Mouse (Mus musculus): ENCODE results near the gene Rab3il1. TPM values are rescaled to one million over a fixed set of nuclear protein-coding genes. Genes with fewer than 3 reads are reported as not detected.

The Rab3il1 gene
- 3.8 and 4.0 TPM in 2 replicates for total RNA-seq (2012; rRNA removed)

DNA sequence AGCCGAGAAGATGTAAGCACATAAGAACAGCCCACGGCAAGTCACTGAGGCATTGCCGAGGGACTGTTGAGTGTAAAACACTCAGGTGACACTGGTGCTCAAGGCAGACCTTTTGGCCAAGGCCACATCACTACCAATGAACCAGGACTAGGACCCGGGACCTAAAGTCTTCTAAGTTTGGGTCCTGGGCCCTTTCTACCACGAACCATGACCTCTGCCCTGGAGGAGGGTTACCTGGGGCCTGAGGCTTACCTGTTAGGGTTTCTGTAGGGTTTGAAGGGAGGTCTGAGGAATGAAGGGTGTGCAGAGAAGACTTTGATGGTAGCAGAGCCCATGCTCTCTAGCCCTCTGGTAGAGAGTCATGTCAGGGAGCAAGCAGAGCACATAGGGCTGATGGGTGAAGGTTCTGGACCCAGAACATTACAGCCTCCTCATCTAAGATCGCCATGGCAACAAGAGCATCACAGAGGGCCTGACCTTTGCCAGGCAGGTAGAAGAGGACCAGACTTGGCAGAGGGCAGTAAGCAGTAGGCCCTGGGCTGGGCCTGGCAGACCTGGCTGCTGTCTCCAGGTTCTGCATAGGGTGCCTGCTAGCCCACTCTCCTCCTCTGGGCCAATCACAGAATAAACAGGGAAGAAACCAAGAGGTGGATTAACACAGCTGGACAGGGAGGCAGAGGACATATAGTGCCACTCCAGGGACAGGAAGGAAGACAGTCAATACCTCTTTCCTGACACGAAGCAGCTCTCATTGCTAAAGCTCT, at the start of gene Rab3il1, which contains the start of gene Best1:
TSS of gene Rab3il1 (plus strand) at position 464 of the 764 bp plus-strand sequence.
TSS of gene Best1 (minus strand) at position 428 of the 764 bp plus-strand sequence.
- Histone ChIP-seq H3K4me1 (ENCODE audit: control insufficient read depth in 2 of 2, insufficient read depth in 2 of 2, low read length in 2 of 2, poor library complexity in 1 of 2) (no peaks in the 10 kb centered on the region), H3K27ac (ENCODE audit: insufficient read depth, low read depth, low read length, poor library complexity, severe bottlenecking) (no peak within 1 kb of the TSS), H3K9me3 (ENCODE audit: control insufficient read depth, insufficient read depth, low read depth, low read length) (no peaks in the 10 kb centered on the region), H3K9ac (ENCODE audit: insufficient read depth, low read depth, low read length, poor library complexity, severe bottlenecking) (no peak within 1 kb of the TSS), H3K4me3 (ENCODE audit: insufficient read depth in 1 of 2, low read depth in 1 of 2, low read length in 2 of 2, poor library complexity in 1 of 2, severe bottlenecking in 1 of 2) (no peak within 1 kb of the TSS), H3K36me3 (ENCODE audit: control insufficient read depth, insufficient read depth, low read length, poor library complexity, severe bottlenecking) (no peaks in the 10 kb centered on the region)
- TF ChIP-seq HCFC1 (IDR thresholded peaks at IDR 0.05; ENCODE audit: borderline replicate concordance, insufficient read depth, low read length), result no peak
- no peak for TF ChIP-seq ZNF384 (IDR thresholded peaks at IDR 0.05; ENCODE audit: low read depth, low read length)
- no peak for TF ChIP-seq CHD2 (IDR thresholded peaks at IDR 0.05; ENCODE audit: low read depth, low read length)
- TF ChIP-seq ZC3H11A (IDR thresholded peaks at IDR 0.05; ENCODE audit: borderline replicate concordance, low read depth, low read length), result no peak
- TF ChIP-seq MAFK (IDR thresholded peaks at IDR 0.05; ENCODE audit: insufficient read depth, low read depth, low read length), result no peak
- in situ Hi-C loops (cut with MboI; ENCODE audit: low sequenced_read_pairs in 2 of 2, unreplicated experiment in 2 of 2), result loop anchor here in 1 of 2 experiments (5.0 kb wide), 1 partner anchor 36 kb away; no protein-coding TSS in a partner anchor
- DNase-seq (ENCODE audit: low read depth, low spot score), result no peak

DNA sequence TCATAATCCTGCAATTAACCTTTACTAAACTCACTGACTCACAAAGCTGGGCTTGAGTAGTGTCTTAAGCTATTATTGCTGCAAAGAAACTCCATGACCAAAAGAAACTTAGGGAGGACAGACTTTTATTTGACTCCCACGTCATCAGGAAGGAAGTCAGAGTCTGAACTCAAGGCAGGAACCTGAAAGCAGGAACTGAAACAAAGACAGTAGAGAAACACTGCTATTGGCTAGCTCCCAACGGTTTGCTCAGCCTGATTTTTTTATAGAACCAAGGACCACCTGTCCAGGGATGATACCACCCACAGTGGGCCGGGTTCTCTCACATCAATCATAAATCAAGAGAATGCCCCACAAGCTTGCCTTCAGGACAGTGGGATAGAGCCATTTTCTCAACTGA, 49.1 kb upstream of the Rab3il1 start:
- H3K27ac ChIP-seq (ENCODE audit: insufficient read depth, low read depth, low read length, poor library complexity, severe bottlenecking), result no peak overlapping the region
- TF ChIP-seq ZNF384 (IDR thresholded peaks at IDR 0.05; ENCODE audit: low read depth, low read length) (no peak), CHD2 (IDR thresholded peaks at IDR 0.05; ENCODE audit: low read depth, low read length) (no peak), HCFC1 (IDR thresholded peaks at IDR 0.05; ENCODE audit: borderline replicate concordance, insufficient read depth, low read length) (no peak), ZC3H11A (IDR thresholded peaks at IDR 0.05; ENCODE audit: borderline replicate concordance, low read depth, low read length) (no peak), MAFK (IDR thresholded peaks at IDR 0.05; ENCODE audit: insufficient read depth, low read depth, low read length) (no peak)
- H3K9me3 ChIP-seq (ENCODE audit: control insufficient read depth, insufficient read depth, low read depth, low read length), result no peaks in the 10 kb centered on the region
- DNase-seq (ENCODE audit: low read depth, low spot score), result no peak
- H3K36me3 ChIP-seq (ENCODE audit: control insufficient read depth, insufficient read depth, low read length, poor library complexity, severe bottlenecking), result no peaks in the 10 kb centered on the region
- no peaks in the 10 kb centered on the region for H3K4me1 ChIP-seq (ENCODE audit: control insufficient read depth in 2 of 2, insufficient read depth in 2 of 2, low read length in 2 of 2, poor library complexity in 1 of 2)
- in situ Hi-C loops (cut with MboI; ENCODE audit: low sequenced_read_pairs in 2 of 2, unreplicated experiment in 2 of 2), result no loop called here
- H3K4me3 ChIP-seq (ENCODE audit: insufficient read depth in 1 of 2, low read depth in 1 of 2, low read length in 2 of 2, poor library complexity in 1 of 2, severe bottlenecking in 1 of 2), result no peak overlapping the region
- no peak overlapping the region for H3K9ac ChIP-seq (ENCODE audit: insufficient read depth, low read depth, low read length, poor library complexity, severe bottlenecking)

GRCm38 (mm10) chr19:9952912-9953311, 48.6 kb upstream of the Rab3il1 start:
- Histone ChIP-seq H3K9ac (ENCODE audit: insufficient read depth, low read depth, low read length, poor library complexity, severe bottlenecking) (no peak overlapping the region), H3K9me3 (ENCODE audit: control insufficient read depth, insufficient read depth, low read depth, low read length) (no peaks in the 10 kb centered on the region), H3K36me3 (ENCODE audit: control insufficient read depth, insufficient read depth, low read length, poor library complexity, severe bottlenecking) (no peaks in the 10 kb centered on the region), H3K27ac (ENCODE audit: insufficient read depth, low read depth, low read length, poor library complexity, severe bottlenecking) (no peak overlapping the region), H3K4me1 (ENCODE audit: control insufficient read depth in 2 of 2, insufficient read depth in 2 of 2, low read length in 2 of 2, poor library complexity in 1 of 2) (no peaks in the 10 kb centered on the region), H3K4me3 (ENCODE audit: insufficient read depth in 1 of 2, low read depth in 1 of 2, low read length in 2 of 2, poor library complexity in 1 of 2, severe bottlenecking in 1 of 2) (no peak overlapping the region)
- in situ Hi-C loops (cut with MboI; ENCODE audit: low sequenced_read_pairs in 2 of 2, unreplicated experiment in 2 of 2), result no loop called here
- TF ChIP-seq HCFC1 (IDR thresholded peaks at IDR 0.05; ENCODE audit: borderline replicate concordance, insufficient read depth, low read length), result no peak
- TF ChIP-seq MAFK (IDR thresholded peaks at IDR 0.05; ENCODE audit: insufficient read depth, low read depth, low read length), result no peak
- no peak for DNase-seq (ENCODE audit: low read depth, low spot score)

DNA sequence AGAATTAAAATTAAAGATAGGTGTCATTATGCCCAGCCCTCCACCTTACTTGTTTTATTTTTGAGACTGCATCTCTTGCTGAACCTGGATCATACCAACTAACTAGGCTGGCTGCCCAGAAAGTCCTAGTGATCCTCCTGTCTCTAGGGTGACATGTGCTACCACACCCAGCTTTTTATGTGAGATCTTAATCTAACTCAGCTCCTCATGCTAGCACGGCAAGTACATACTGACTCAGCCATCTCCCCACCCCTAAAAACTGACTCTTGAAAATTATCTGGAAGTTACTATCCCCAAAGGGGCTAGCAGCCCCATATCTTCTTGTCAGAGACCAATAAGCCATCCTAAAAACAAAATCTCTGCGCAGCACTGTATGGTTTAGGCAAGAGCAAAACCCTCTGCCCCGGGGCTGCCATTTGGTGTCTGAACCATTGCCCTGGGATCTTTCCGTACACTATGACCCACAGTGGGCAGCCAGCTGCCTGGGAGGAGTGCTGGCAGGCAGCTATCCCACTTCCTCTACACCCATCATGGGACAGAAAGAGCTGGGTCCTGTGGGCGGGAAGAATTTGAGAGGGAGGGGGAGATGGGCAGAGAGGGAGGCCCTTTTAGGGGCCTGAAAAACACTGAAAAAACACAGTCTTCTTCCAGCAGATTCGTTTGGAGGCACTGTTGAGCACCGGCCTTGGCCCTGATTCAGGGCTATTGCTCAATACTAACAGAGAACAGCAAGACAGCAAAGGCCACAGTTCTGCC, 47.2 kb upstream of the Rab3il1 start:
- Histone ChIP-seq H3K9ac (ENCODE audit: insufficient read depth, low read depth, low read length, poor library complexity, severe bottlenecking) (no peak overlapping the region), H3K9me3 (ENCODE audit: control insufficient read depth, insufficient read depth, low read depth, low read length) (no peaks in the 10 kb centered on the region)

More for the DNA sequence above, 47.2 kb upstream of the Rab3il1 start:
- Histone ChIP-seq H3K36me3 (ENCODE audit: control insufficient read depth, insufficient read depth, low read length, poor library complexity, severe bottlenecking) (no peaks in the 10 kb centered on the region), H3K4me3 (ENCODE audit: insufficient read depth in 1 of 2, low read depth in 1 of 2, low read length in 2 of 2, poor library complexity in 1 of 2, severe bottlenecking in 1 of 2) (no peak overlapping the region), H3K4me1 (ENCODE audit: control insufficient read depth in 2 of 2, insufficient read depth in 2 of 2, low read length in 2 of 2, poor library complexity in 1 of 2) (no peaks in the 10 kb centered on the region), H3K27ac (ENCODE audit: insufficient read depth, low read depth, low read length, poor library complexity, severe bottlenecking) (no peak overlapping the region)
- DNase-seq (ENCODE audit: low read depth, low spot score), result no peak
- in situ Hi-C loops (cut with MboI; ENCODE audit: low sequenced_read_pairs in 2 of 2, unreplicated experiment in 2 of 2), result no loop called here
- TF ChIP-seq ZNF384 (IDR thresholded peaks at IDR 0.05; ENCODE audit: low read depth, low read length) (no peak), ZC3H11A (IDR thresholded peaks at IDR 0.05; ENCODE audit: borderline replicate concordance, low read depth, low read length) (no peak), MAFK (IDR thresholded peaks at IDR 0.05; ENCODE audit: insufficient read depth, low read depth, low read length) (no peak), CHD2 (IDR thresholded peaks at IDR 0.05; ENCODE audit: low read depth, low read length) (no peak), HCFC1 (IDR thresholded peaks at IDR 0.05; ENCODE audit: borderline replicate concordance, insufficient read depth, low read length) (no peak)
